Mouse (Mus musculus) brain, embryonic 14.5 days (tissue): ENCODE data around the gene Ttbk1. TPM values are rescaled to one million over a fixed set of nuclear protein-coding genes. Genes with fewer than 3 reads are reported as not detected.
A peak's percentile ranks its signal among the peaks of the same experiment; 100 is the strongest.

ENCODE experiments used
- DNase-seq: peaks from one replicate; pipeline ENCODE4 v3.0.0-alpha.2; 2011; ENCODE audit warnings: low read depth
- CTCF ChIP-seq: fragments of 200-500 bp; IDR thresholded peaks from 2 replicates; pipeline ENCODE4 v1.5.1; 2012; ENCODE audit warnings: inconsistent platforms, mild to moderate bottlenecking, moderate library complexity, borderline replicate concordance; ENCODE audit not compliant: insufficient read depth, insufficient read length; ENCODE audit errors: extremely low read depth
- POLR2A ChIP-seq: fragments of 200-500 bp; IDR thresholded peaks from 2 replicates; pipeline ENCODE4 v1.6.1; 2012; ENCODE audit warnings: mild to moderate bottlenecking, inconsistent platforms, borderline replicate concordance; ENCODE audit not compliant: poor library complexity, insufficient read depth, insufficient read length, severe bottlenecking; ENCODE audit errors: extremely low read depth
- polyA plus RNA-seq: library from polyadenylated mRNA; depleted of rRNA; stranded (reverse); fragments of >200 nt; gene quantifications from 2 replicates; pipeline ENCODE4 v1.2.3, GENCODE M21; 2012

Gene Ttbk1
- polyA plus RNA-seq, 1 experiment: 35.4 TPM

- TF ChIP-seq POLR2A (no peak), CTCF (no peak)
- DNase-seq: peak; percentile 75
Observed at GRCm38 (mm10) chr17:46467830-46468229, 19.6 kb downstream of the Ttbk1 start.

- DNase-seq: no peak
- TF ChIP-seq POLR2A (no peak), CTCF (no peak)
Observed at GRCm38 (mm10) chr17:46462226-46462625, 25.2 kb downstream of the Ttbk1 start.

GRCm38 (mm10) chr17:46461347-46461746, 26.1 kb downstream of the Ttbk1 start:
- DNase-seq: no peak
- TF ChIP-seq POLR2A (no peak), CTCF (no peak)

GRCm38 (mm10) chr17:46460673-46461072, 26.8 kb downstream of the Ttbk1 start:
- DNase-seq: no peak
- TF ChIP-seq CTCF (no peak), POLR2A (no peak)

- DNase-seq: no peak
Observed at GRCm38 (mm10) chr17:46458439-46458838, 29.0 kb downstream of the Ttbk1 start.

DNA sequence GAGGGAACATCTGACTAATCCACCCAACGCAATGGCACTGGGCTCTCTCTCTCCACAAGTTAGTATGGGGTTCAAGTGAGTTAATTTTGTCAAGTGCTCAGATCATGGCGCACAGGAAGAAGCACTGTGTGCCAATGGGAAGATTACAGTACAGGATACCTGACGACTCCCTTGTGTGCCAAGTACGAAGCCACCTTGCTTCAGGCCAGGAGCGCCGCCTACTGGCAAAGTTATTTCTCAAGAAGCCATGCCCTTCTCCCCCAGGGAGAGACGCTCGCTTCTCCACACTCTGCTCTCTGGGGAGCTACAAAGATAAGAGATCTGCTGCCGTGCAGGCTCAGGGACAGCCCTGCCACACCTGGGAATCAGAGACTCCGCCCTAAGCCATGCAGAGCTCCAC, 29.7 kb downstream of the Ttbk1 start:
- no peak for TF ChIP-seq POLR2A
- peak; percentile 54; the same call in 1 of the 2 replicates for TF ChIP-seq CTCF
- DNase-seq: peak; percentile 56

More at GRCm38 (mm10) chr17:46458439-46458838, 29.0 kb downstream of the Ttbk1 start:
- TF ChIP-seq POLR2A (no peak), CTCF (no peak)

DNA sequence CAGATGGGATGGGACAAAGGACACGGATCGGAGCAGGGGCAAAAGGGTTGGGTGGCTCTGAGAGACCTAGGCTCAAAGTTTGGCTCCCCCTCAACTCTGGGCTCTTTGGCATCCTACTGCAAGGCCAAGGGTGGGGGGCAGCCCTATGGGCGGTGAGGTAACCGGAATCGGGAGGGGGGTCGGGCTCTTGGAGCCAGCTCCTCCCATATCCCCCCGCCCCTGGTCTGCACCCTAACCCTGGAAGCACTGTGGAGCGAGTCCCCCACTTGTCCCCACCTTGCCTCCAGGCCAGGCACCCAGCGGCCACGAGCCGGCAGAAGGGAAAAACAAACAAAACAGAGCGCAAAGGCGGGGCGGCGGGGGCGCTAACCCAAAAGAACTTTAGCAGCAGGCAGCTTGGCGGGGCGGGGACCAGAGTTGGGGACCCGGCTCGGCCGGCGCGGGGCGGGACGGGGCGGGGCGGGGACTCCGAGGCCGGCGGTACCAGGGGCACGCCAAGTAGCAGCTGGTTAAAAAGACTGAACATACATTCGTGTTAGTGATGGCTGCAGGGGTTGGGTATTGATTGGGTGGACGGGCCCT, 32.3 kb downstream of the Ttbk1 start:
- peak; percentile 67 for DNase-seq
- TF ChIP-seq POLR2A: no peak
- no peak for TF ChIP-seq CTCF

DNA sequence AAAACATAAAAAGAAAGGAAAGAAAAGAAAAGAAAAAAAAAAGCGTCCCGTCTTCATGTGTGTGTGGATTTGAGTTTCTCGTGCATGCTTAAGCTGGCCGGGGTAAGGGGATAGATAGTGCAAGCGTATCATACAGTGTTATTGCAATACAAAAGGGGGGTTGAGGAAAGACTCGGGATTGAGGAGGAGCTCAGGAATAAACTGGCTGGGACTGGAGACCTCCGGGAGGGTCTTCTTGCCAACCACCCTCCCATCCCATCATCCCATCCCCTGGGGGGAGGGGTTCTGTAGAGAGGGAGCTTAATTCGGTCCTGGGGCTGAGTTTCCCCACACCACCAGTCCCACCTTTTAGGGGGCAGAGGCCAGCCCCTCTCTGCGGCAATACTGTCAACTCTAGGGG, 32.9 kb downstream of the Ttbk1 start:
- TF ChIP-seq CTCF: no peak
- TF ChIP-seq POLR2A: no peak
- DNase-seq: peak; percentile 62

DNA sequence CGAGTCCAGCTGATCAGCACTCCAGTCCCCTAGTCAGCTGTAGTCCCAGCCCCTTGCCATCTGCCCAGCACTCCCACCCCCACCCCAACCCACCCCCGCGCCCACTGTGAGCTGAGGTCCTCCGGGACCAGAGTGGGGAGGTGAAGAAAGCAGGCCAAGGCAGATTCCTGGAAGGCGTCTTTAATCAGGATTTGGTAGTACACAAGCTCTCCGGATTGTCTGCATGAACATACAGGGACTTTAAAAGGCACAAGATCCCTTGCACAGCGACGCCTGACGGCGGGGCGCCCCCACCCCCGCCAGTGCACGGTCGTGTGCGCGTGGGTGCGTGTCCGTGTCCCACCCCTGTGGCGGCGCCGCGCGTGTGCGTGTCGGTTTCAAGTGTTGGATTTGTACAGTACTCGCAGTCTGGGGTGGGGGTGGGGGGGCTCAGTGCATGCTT, 33.5 kb downstream of the Ttbk1 start:
- TF ChIP-seq POLR2A: no peak
- peak; percentile 12; the same call in 1 of the 2 replicates for TF ChIP-seq CTCF
- peak; percentile 60 for DNase-seq

DNA sequence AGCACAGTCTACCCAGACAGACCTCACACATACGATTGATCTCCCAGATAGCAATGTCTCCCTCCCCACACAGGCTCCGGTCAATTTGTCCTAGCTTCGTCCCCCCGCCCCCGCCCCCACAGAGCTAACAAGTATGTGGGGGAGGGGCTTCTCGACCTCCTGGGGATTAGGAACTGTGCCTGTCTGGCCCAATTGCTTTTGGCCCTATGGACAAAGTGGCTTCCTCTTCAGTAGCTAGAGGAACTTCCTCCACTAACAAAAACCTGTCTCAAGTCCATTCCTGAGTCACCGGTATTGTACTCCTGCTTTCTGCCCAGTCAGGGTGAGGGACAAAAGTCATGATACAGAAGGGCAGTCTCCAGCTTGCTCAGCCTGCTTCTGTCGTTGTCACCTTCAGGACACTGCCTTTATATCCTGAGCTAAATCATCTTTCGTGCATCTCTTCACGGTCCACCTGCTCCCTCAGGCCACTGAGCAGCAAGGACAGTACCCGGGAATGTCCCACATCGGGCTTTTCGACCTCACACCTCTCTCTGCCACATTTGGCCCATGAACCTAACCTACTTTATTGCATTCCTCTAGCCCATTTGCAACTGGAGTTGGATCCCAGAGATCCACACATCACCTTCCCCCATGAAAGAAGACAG, 34.0 kb downstream of the Ttbk1 start:
- DNase-seq: no peak

DNA sequence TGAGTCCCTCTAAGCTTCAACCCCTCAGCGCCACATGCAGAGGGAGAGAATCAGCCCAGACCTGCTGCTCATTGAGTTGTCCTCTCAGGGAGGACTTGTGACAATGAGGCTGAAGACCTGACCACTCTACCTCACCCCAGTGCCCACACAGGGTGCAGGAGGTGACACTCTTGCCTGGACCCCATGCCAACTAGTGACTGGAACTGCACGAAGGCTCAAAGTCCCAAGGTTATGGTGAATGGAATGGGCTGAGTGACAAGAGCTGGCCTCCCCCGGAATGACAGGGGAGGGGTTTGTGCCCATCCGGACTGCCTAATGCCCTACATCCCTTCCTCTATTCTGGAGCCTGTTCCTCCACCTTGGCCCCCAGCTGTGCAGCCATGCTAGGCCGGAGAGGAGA, 34.8 kb downstream of the Ttbk1 start:
- TF ChIP-seq POLR2A: no peak
- no peak for TF ChIP-seq CTCF
- DNase-seq: no peak

More for the DNA sequence above, 34.0 kb downstream of the Ttbk1 start:
- TF ChIP-seq CTCF: no peak
- no peak for TF ChIP-seq POLR2A

DNA sequence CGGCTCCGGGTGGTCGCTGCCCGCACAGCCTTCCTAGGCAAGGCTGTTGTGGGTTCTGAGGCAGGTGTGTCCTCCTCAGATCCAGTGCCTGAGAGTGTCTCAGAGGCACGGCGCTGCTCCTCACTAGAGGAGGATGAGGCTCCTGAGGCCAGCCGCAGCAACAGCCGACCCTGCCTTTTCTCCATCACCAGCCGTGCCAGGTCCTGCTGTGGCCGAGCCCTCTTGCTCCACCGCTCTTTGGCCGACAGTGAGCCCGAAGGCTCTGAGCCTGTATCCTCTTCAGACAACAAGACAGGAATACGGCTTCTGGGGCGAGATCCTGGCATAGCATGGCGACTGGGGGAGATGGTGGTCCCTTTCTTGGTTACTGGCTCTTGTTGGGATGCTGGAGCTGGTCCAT, 41.2 kb downstream of the Ttbk1 start:
- TF ChIP-seq CTCF (no peak), POLR2A (no peak)
- no peak for DNase-seq
